Mouse (Mus musculus) cortical plate, adult 2 months (tissue): ENCODE measurements around the gene Akap12.

ENCODE experiments used
- CTCF ChIP-seq: fragments of 200-500 bp; IDR thresholded peaks from 2 replicates; pipeline ENCODE4 v1.5.1; 2011; ENCODE audit warnings: mild to moderate bottlenecking, control low read depth, low read length; ENCODE audit not compliant: insufficient read depth; ENCODE audit errors: extremely low read depth
- POLR2A ChIP-seq: fragments of 200-500 bp; IDR thresholded peaks from 2 replicates; pipeline ENCODE4 v1.6.1; 2011; ENCODE audit warnings: mild to moderate bottlenecking, low read length, control low read depth; ENCODE audit not compliant: insufficient read depth; ENCODE audit errors: extremely low read depth

DNA sequence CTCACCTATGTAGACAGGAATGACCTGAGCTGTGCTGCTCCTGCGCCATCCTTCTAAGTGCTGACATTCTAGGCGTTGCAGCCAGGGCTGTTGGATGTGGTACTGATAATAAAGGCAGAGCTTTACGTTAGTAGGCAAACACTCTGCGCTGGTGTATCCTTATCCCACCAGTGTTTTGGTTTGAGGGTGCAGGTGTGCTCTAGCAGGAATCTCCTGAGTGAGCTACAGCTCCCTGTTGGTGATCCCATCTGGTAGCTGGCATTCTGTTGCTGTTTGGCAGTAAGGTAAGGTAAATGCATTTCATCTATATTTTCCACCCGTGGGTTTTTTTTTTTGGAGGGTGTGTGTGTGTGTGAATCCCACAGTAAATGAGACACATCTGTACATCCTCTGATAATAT is 131.9 kb downstream of the Akap12 start:
- no peak for TF ChIP-seq POLR2A
- TF ChIP-seq CTCF = no peak
